Mouse (Mus musculus) heart, adult 2 months (tissue): ENCODE measurements at regions not wholly inside any gene's neighbourhood (a gene's known extent, or its start where the extent isn't known, plus 50 kb on each side); places are given as distances from the start of the nearest gene placed in this dataset.
"Not testable (repeated sequence)": the region's sequence is repeated elsewhere in the genome, so short reads cannot be mapped to it uniquely, and the experiment has no call there.

ENCODE experiments used
- DNase-seq, 2 experiments: peaks; one replicate each; pipeline ENCODE4 v3.0.0; 2021
- H3K27ac ChIP-seq: fragments of 200-600 bp; 2 replicates; pipeline ENCODE4 v1.8.1; 2022
- H3K27me3 ChIP-seq: fragments of 200-500 bp; 2 replicates; pipeline ENCODE4 v1.6.1; 2012; ENCODE audit warnings: mild to moderate bottlenecking, low read length, inconsistent platforms, mixed read lengths; ENCODE audit not compliant: control insufficient read depth, insufficient read depth
- H3K36me3 ChIP-seq: fragments of 200-500 bp; 2 replicates; pipeline ENCODE4 v1.6.1; 2012; ENCODE audit warnings: low read length, inconsistent platforms; ENCODE audit not compliant: control insufficient read depth, insufficient read depth
- H3K4me1 ChIP-seq: fragments of 200-500 bp; 2 replicates; pipeline ENCODE4 v1.6.1; 2011; ENCODE audit warnings: low read length; ENCODE audit not compliant: control insufficient read depth, insufficient read depth
- H3K4me3 ChIP-seq: fragments of 200-600 bp; 2 replicates; pipeline ENCODE4 v1.8.1; 2022
- H3K79me2 ChIP-seq: fragments of 200-500 bp; replicated peaks from 2 replicates; pipeline ENCODE4 v1.6.1; 2012; ENCODE audit warnings: mild to moderate bottlenecking, inconsistent platforms, low read length, moderate library complexity, mixed read lengths; ENCODE audit not compliant: control insufficient read depth, insufficient read depth
- H3K9ac ChIP-seq: fragments of 200-500 bp; 2 replicates; pipeline ENCODE4 v1.6.1; 2012; ENCODE audit warnings: low read depth, mild to moderate bottlenecking, control low read depth, inconsistent platforms, low read length, mixed read lengths
- CTCF ChIP-seq: fragments of 200-600 bp; IDR thresholded peaks from 2 replicates; pipeline ENCODE4 v1.8.1; 2022; ENCODE audit warnings: antibody characterized with exemption, mild to moderate bottlenecking, moderate library complexity
- EP300 ChIP-seq: fragments of 200-500 bp; IDR thresholded peaks from 2 replicates; pipeline ENCODE4 v1.6.1; 2011; ENCODE audit warnings: low read depth, low read length, control low read depth; ENCODE audit not compliant: insufficient read depth
- POLR2A ChIP-seq: fragments of 200-500 bp; IDR thresholded peaks from 2 replicates; pipeline ENCODE4 v1.6.1; 2011; ENCODE audit warnings: mild to moderate bottlenecking, low read depth, low read length, control low read depth; ENCODE audit not compliant: insufficient read depth
- WGBS: fragments of 180-500 bp; shearing (Covaris S2); methylation state at CpG from one replicate; pipeline ENCODE4 v1.1.7; 2018; 5-methylcytosine and 5-hydroxymethylcytosine counted together
- intact Hi-C: fragments of 180-260 bp; cut with DNase I; formaldehyde crosslinking; loops from one replicate; pipeline ENCODE4 v1.15.1; 2025

DNA sequence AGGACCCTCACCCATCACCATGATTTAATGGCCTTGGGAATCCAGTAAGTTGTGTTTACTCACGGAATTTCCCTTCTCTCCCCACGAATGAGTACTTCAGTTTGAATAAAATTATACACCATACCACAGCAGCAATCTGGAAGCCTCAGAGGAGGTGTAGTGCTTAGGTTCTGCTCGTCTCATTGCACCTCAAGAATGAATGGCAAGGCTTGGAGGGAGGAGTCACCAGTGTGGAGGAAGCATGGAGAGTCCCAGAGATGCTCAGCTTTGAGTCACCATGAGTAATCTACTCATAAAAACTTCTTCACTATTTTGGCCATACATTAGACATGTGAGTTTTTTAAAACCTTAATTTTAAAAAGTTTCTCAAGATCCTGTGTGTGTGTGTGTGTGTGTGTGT, 98.8 kb upstream of the Nrip1 start:
- H3K9ac ChIP-seq, result no peak overlapping the region
- no peak overlapping the region for H3K4me3 ChIP-seq
- no peak overlapping the region for H3K27ac ChIP-seq
- no peaks in the 10 kb centered on the region for H3K79me2 ChIP-seq
- TF ChIP-seq EP300 (no peak), CTCF (no peak), POLR2A (no peak)
- no peak for DNase-seq
- no peaks in the 10 kb centered on the region for H3K27me3 ChIP-seq
- intact Hi-C loops, result no loop called here
- no peaks in the 10 kb centered on the region for H3K4me1 ChIP-seq
- 73% methylated on average over 3 of the region's 3 CpGs for WGBS
- H3K36me3 ChIP-seq, result no peaks in the 10 kb centered on the region

DNA sequence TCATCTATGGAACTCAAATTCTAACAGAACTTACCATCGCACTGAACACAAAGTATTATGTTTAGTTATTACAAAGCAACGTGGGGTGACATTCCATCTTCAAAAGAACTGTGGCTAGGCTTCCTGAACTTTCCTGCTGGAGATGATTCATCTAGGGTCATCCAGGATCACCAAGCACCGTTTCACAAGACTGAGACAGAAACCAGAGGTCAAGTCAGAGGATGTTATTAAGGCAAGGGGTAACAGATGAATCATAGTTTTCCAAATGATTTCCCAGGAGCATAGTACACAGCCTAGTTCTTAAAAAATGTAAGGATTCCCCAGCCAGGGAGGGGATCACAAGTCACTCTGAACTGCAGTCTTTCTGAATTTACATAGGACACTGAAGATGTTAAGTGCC, 97.5 kb upstream of the Nrip1 start:
- 42% methylated on average over 3 of the region's 3 CpGs for WGBS
- H3K27ac ChIP-seq, result no peak overlapping the region
- TF ChIP-seq EP300 (no peak), POLR2A (no peak), CTCF (no peak)
- H3K4me3 ChIP-seq, result no peak overlapping the region
- no peak overlapping the region for H3K9ac ChIP-seq
- no peaks in the 10 kb centered on the region for H3K36me3 ChIP-seq
- no peaks in the 10 kb centered on the region for H3K4me1 ChIP-seq
- intact Hi-C loops, result no loop called here
- no peak for DNase-seq
- no peaks in the 10 kb centered on the region for H3K79me2 ChIP-seq
- H3K27me3 ChIP-seq, result no peaks in the 10 kb centered on the region

DNA sequence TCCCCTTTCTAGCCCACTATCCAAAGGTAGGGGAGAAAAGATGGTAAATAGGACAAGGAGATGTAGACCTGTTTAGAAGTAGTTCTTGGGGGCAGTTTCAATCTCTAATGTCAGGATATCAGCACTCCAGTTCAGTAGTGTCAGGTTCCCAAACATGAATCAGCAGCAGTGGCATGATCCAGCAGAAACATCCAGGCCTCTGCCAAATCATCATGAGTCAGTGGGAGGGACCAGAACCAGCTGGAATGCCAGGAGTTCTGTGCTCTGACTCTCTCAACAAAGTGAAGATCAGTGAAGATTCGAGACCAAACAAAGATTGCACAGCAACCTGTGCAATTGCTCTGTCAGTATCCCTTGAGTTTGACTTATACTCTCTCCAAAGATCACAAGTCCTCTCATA, 85.9 kb upstream of the Nrip1 start:
- DNase-seq, result no peak
- Histone ChIP-seq H3K9ac (no peak overlapping the region), H3K36me3 (no peaks in the 10 kb centered on the region), H3K4me1 (no peaks in the 10 kb centered on the region), H3K79me2 (no peaks in the 10 kb centered on the region), H3K27me3 (no peaks in the 10 kb centered on the region), H3K27ac (no peak overlapping the region), H3K4me3 (no peak overlapping the region)
- WGBS, result 87% methylated on average over 1 of the region's 1 CpGs
- intact Hi-C loops, result no loop called here
- TF ChIP-seq CTCF (no peak), EP300 (no peak), POLR2A (no peak)

DNA sequence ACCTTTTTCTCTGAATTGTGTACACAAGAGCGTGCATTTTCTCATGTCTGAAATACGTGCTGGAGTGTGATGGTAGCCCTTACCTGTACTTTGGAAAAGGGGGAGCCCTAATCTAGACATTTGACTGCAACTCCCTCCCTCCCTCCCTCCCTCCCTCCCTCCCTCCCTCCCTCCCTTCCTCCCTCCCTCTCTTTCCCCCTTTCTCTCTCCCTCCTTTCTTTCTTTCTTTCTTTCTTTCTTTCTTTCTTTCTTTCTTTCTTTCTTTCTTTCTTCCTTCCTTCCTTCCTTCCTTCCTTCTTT, 82.6 kb upstream of the Nrip1 start:
- H3K36me3 ChIP-seq, H3K4me3 ChIP-seq, H3K4me1 ChIP-seq, DNase-seq, intact Hi-C loops, H3K79me2 ChIP-seq, H3K9ac ChIP-seq, H3K27me3 ChIP-seq, H3K27ac ChIP-seq: not testable (repeated sequence)
- 79% methylated on average over 2 of the region's 2 CpGs for WGBS

DNA sequence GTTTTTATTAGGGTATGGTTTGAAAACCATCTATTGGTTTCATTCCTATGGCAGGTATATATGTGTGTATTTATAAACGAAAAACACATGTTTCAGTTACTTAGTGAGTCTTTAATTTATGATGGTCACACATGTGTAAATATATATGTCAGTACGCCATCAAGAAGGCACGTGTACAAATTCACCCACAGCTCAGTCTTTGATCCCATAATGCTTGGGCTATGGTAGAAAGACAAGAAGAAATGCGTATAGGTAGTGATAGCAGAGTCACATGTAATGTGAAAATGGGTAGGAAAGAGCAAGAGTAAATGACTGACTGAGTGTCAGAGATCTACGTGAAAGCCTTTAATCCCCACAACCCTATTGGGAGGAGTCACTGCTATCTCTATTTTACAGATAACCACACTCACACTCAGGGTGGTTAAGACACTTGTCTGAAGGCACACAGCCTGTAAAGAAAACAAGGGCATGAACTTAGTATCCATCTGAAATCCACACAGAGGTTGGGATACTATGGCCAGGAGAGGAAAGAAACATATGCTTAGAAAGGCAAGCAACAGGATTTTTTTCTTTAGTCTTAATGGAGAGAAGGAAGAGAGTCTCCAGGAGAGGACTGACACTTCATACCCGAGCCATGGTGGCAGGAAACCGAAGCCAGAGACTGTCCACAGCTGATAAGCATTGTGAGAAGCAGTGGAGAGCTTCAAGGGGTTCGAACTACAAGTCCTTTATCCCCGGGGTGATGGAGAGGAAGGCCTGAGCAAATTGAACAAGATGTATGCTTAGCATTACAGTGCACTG, 82.1 kb upstream of the Nrip1 start:
- Histone ChIP-seq H3K36me3 (no peaks in the 10 kb centered on the region), H3K4me3 (no peak overlapping the region), H3K4me1 (no peaks in the 10 kb centered on the region), H3K79me2 (no peaks in the 10 kb centered on the region), H3K9ac (no peak overlapping the region), H3K27me3 (no peaks in the 10 kb centered on the region), H3K27ac (no peak overlapping the region)
- no peak for DNase-seq
- intact Hi-C loops, result no loop called here
- TF ChIP-seq POLR2A (no peak), CTCF (no peak), EP300 (no peak)
- WGBS, result 58% methylated on average over 9 of the region's 9 CpGs

DNA sequence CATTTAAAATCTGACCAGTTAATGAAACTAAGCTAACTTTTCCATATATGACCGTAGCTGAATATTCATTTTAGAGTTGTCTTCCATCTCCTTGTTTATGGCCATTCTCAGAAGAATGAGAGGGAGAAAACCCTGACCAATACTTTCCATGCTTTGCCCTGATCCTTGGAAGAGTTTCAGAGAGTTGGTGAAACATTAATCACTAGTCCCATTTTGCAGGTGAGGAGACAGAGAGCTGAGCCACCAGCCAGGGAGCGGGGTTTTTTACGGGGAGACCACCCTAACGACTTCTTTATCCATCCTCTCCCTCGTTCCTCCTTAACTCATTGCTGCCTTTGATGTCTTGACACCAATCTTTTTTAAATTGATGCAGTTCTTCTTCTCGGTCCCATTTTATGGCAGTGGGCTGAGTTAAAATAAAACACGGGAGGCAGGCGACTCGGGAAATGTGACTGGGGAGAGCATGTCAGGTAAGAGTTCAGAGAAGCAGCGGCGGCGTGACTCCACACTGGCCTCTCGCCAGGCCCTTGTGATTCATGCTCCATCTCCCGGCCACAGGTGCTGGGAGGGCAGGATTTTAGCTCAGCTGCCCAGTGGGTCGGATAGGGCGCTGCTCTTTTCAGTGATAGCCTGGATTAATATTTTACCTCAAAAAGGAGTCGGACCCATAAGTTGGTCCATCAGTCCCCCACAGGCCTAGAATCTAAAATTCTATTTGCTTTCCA, 81.3 kb upstream of the Nrip1 start:
- Histone ChIP-seq H3K79me2 (no peaks in the 10 kb centered on the region), H3K9ac (no peak overlapping the region), H3K27ac (no peak overlapping the region), H3K4me3 (no peak overlapping the region), H3K4me1 (no peaks in the 10 kb centered on the region), H3K27me3 (no peaks in the 10 kb centered on the region), H3K36me3 (no peaks in the 10 kb centered on the region)
- intact Hi-C loops, result no loop called here
- peak; percentile 41 to 46 for DNase-seq
- TF ChIP-seq CTCF (no peak), POLR2A (no peak), EP300 (no peak)
- WGBS, result 71% methylated on average over 17 of the region's 17 CpGs
